Mouse (Mus musculus): ENCODE results near the gene Il22ra2.

The Il22ra2 gene

DNA sequence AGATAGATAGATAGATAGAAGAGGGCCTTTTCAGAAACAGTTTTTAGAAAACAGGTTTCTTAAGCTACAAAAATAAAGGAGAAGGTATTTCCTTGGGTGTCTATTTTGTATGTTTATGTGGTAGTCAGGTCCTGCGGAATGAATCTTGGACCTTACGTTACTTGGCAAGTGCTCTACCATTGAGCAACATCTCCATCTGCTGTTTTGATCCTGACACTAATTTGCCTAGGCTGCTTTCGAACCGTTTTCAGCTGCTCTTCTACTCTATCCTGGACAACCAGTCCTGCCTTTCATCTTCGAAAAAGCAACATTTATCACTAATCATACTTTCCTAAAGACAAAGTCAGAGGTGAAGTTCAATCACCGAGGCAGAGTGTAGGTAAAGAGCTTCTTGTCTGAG lies 18.6 kb upstream of the Il22ra2 start:
- DNase-seq: no peak

DNA sequence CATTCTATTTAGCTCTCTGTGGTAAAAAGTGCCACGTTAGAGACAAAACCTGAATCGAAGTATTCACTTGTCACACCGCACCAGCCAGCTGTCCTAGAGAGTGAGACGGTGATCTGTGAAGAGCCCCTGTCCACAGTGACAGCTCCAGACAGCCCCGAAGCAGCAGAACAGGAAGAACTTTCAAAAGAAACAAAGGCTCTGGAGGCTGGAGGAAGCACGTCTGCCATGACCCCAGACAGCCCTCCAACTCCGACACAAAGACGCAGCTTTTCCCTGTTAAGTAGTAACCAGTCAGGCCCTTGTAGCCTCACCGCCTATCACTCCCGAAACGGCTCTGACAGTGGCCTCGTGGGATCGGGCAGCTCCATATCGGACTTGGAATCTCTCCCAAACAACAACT lies 12.7 kb upstream of the Il22ra2 start:
- no peak for DNase-seq

DNA sequence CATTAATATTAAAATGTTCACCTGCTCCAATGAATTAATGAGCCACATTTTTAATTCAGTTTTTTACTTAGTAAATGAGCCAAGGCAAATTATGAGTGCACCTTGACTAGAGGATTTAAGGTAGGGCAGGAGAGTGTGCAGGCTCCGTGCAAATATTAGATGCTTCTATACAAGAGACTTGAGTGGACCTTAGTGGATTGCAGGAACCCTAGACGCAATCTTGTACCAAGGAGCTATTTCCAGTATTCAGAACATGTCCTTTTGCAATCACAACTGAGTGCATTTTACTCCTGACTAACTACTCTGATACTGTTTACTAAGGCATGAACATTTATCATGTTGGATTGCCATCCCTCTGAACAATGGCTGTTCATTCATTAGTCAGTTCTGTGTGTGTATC lies 10.2 kb upstream of the Il22ra2 start:
- DNase-seq: no peak

DNA sequence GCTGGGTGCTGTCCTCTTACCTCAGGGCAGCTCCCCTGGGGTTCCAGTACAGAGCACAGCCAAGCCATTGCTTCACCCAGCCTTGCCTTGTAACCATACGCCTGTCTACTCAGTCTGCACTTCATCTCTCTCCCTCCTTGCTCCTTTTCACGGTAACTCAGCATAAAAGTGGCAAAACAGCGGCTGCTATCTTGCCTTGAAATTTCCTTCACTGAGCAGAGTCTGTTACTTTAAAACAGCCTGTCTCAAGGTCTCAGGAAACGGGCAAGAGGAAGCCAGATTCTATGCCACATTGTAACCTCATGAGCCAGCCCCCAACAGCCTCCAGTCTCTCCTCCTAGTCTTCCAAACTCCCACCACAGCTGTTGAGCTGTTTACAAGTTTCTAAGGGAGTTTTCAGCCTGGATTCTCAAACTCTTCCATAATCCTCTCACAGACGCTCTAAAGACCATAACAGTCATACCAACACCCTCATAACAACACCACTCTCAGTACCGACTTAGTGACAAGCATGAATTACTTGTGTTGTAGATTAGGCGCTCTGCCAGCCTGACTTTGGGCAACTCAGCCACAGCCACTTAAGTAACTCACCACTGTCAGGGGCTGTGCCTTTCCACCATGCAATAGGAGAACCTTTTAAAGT lies 8.6 kb upstream of the Il22ra2 start:
- no peak for DNase-seq

DNA sequence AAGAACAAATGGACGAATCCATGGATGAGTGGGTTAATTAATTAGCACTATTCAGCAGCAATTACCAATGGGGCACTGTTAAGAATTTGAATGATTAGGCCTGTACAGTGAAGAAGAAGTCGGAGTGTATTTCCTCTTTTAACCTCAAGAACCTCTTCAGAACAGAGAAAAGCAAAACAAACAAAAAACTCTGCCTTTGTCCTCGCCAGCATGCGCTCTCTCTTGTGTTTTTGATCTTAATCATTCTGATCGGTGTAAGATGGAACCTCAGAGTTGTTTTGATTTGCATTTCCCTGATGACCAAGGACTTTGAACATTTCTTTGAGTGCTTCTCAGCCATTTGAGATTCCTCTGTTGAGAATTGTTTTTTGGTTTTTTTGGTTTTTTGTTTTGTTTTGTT lies 2.1 kb upstream of the Il22ra2 start:
- no peak for DNase-seq

DNA sequence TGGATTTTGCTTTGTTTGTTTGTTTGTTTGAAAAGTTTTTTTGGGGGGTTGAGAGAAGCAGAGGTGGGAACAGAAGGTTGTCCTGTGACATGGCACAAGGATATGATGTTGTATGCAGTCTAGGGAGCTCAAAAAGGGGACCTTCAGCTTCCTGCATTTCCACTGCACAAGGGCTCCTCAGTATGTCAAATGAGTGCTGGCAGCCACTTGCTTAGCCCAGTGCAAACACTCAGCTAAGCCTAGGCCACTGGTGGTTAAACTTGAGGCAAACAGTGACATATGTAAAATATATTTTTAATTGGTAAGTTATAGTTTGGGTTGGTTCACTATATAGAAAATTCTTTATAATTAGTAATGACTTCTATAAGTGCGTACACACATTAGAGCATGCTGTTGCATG lies 2.8 kb downstream of the Il22ra2 start:
- no peak for DNase-seq

DNA sequence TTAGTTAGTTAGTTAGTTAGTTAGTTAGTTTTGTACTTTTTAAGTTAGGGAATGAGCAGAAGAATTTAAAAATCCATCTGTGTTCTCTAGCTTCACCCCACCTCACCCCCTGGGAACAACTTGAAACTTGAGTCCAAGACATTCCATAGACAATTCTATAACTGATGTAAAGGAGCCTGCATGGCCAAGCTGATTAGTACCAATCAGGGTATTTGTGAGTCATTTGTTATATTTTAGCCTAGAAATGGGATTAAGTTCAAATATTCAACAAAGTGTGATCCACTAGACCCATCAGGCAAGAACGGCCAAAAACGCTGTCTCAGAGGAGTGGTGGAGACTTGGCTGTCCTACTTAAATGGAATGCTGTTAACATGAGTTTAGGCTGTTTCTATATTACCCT lies 5.5 kb downstream of the Il22ra2 start:
- DNase-seq: no peak

DNA sequence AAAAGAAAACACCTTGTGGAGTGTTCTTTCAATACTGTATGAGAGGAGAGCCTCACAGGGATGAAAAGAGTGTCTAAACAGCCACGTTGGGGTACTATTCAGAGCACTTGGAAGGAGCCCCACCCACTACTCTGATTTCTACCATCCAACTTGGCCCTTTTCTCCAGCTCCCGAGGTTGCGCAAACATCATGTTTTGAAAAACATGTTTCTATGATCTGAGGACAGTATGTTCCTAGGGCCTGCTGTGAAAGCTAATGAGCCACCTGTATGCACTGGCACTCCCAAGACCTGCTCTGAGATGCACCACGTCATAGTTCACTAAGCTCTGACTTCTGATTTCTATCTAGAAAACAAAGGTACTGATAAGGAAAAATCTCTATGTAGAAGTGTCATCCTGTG lies 6.0 kb downstream of the Il22ra2 start:
- DNase-seq: no peak

DNA sequence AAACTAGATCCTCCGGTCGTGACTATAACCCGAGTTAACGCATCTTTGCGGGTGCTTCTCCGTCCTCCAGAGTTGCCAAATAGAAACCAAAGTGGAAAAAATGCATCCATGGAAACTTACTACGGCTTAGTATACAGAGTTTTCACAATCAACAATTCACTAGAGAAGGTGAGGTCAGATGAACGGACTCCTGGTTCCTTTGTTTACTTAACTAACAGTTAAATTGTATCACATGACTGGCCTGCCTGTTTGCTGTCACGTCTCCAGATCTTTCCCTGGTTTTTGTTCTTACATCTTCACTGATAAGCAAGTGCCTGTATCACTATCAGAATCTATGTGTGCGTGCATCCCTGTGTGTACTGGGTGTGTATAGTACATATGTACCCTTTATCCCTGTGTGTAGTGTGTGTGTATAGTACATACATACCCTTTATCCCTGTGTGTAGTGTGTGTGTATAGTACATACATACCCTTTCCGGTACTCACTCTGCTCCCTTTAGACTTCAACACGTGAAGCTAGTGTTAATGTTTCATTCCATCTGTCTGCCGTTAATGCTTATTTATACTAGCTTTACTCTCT lies 9.9 kb downstream of the Il22ra2 start:
- no peak for DNase-seq

DNA sequence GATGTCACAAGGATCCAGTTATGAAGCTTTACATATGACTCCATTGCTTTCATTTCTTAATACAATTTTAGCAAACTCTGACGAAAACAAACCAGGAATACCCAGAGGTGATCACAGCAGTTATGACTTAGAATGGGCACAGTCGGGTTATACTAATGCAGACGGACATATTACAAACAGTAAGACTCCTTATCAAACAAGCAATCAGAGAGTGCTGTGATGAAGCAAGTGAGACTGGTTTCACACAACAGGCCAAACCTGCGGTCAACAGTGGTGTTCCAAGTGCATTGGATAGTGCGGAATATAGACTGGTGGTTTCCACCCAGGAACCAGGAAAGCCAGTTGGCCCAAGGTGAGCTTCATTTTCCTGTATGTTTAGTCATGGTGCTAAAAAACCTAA lies 17.1 kb downstream of the Il22ra2 start:
- no peak for DNase-seq

DNA sequence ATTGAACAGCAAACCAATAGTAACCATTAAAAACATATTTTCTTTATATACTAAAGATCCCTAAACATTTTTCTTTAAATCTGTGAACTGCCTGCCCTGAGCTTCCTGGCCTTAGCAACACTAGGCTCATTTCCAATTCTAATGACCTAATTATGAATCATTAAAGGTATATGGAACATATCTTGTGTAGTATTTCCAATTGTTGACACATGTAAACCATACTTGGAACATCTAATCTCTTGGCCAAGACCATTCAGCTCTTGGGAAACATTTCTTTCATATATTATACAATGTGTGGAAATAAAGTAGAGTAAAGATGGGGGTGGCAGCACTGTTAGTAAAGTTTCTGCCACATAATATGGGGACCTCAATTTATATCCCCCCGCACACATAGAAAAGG lies 17.8 kb downstream of the Il22ra2 start:
- no peak for DNase-seq

DNA sequence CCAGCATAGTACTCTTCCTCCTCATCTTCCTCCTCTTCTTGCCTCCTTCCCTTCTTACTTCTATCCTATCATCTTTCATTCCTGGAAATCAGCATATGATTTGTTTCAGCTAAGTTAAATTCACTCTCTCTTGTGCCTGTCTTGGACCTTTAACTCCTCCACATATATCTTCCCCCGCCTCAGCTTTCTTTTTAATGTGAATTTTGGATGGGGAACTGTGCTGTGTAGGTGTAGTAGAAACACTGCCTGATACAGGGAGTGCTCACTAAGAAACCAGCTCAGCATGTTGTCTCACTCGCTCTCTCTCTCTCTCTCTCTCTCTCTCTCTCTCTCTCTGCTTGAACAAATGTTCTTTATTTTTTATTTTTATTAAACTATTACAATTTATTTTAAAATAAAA lies 23.3 kb downstream of the Il22ra2 start:
- DNase-seq: no peak

DNA sequence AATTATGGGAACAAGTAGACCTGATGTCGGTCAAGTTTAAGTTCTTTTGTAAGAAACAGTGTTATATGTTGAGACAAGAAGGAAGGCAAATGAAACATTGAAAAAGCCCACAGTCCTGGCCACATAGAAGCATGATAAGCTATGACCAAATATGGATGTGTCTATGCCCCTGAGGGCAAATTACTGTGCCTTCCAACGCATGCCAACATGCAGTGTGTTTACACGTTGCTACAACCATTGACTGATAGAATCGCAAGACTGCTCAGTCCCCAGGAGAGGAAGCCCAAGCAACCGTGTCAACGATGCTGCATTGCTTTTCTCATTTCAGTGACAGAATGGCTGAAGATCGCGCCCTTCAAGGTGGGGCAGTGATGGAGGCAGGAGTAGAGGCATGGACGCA lies 35.6 kb downstream of the Il22ra2 start:
- DNase-seq: no peak

DNA sequence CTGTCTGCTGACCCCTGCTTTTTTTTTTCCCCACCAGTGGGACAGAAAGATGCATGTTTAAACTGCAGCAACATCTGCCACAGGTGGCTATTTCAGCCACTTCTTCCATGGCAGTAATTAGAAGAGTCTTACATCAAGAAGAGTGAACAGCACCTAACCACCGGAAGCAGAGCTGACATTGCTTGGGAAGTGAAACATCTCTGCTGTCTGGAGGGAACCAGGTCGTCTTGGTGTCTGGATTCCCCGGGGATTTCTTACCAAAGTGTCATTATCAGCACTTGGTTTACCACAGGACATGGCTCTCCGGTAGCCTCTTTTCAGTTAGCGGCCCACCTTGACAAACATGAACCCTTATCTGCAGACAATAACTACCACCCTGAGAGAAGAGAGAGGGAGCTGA lies 38.2 kb downstream of the Il22ra2 start:
- DNase-seq: no peak

DNA sequence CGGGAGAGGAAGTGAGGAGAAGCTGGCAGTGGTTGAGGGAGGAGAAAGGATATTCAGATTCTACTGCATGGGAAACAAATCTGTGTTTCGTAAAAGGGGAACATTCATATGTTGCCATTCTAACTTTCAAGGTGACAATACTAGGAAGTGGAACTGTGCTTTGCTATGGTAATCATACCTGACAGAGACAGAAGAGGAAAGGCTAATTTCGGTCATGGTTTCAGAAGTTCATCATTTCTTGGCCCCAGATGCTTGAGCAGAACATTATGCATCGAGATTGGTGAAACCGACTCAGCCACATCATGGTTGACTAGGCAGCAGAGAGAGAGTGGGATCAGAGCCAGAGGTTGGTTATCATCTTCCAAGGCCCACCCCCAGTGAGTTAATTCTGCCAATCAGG lies 47.2 kb downstream of the Il22ra2 start:
- DNase-seq: no peak

DNA sequence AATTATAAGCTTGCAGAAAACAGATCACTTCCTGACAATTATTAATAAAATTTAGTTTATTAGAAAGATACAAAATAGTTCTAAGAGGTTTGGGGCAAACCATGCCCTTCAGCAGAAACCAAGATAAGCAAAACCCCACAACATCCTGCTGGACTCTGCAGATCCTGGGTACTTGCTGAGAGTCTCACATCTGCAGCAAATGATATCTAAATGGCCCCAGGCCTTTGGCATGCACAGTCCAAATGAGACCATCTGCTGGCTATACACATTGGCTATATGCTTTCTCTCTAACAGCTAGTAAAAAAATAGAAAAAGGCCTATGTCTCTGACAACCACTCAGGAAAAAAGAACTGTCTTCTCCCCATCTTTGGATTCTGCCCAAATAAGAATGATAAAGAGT lies 50.2 kb downstream of the Il22ra2 start:
- no peak for DNase-seq

DNA sequence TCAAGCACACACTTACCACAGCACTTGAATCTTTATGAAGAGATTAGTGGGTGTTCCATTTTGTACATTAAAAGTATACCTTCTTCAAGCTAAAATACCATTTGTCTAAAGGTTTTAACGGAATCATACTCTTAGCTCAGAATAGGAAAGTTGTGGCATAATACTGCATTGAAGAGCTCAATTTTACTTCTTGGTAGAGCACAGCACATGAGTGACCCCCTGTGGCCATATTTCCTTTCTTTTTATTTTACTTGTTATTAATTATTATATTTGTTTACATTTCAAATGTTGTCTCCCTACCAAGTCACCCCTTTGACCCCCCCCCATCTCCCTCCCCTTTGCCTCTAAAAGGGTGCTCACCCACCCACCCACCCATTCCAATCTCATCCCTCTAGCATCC lies 51.3 kb downstream of the Il22ra2 start:
- DNase-seq: no peak
